Mouse (Mus musculus): ENCODE measurements around the gene Mctp1. TPM values are rescaled to one million over a fixed set of nuclear protein-coding genes. Genes with fewer than 3 reads are reported as not detected.
A peak's percentile ranks its signal among the peaks of the same experiment; 100 is the strongest.
"Not testable (repeated sequence)": the region's sequence is repeated elsewhere in the genome, so short reads cannot be mapped to it uniquely, and the experiment has no call there.

Mctp1 gene
- polyA plus RNA-seq, 1 experiment from 2014 or later = 0.33 TPM

DNA sequence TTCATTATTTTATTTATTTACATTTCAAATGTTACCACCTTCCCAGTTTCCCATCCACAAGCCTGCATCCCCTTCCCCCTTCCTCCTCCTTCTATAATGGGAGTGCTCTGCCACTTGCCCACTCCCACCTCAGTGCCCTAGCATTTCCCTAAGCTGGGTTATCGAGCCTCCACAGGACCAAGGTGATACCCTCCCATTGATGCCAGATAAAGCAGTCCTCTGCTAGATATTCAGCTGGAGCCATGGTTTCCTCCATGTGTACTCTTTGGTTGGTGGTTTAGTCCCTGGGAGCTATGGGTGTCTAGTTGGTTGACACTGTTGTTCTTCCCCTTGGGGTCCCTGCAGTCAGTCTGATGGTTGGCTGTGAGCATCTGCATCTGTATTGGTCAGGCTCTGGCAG, 61.7 kb downstream of the Mctp1 start:
- H3K27ac ChIP-seq = no peak overlapping the region
- ATAC-seq (replicated peaks; ENCODE audit: low FRiP score, low read depth) = no peak
- H3K4me1 ChIP-seq (replicated peaks; ENCODE audit: insufficient read depth, low read length) = no peaks in the 10 kb centered on the region
- 55% methylated on average over 1 of the region's 1 CpGs for WGBS
- no peaks in the 10 kb centered on the region for H3K9me3 ChIP-seq (replicated peaks; ENCODE audit: low read length)
- no peak for TF ChIP-seq CTCF (IDR thresholded peaks at IDR 0.05; ENCODE audit: low read depth)
- H3K27me3 ChIP-seq (ENCODE audit: insufficient read depth, low read length) = no peaks in the 10 kb centered on the region
- DNase-seq (ENCODE audit: low spot score) = no peak
- no peak overlapping the region for H3K4me3 ChIP-seq (replicated peaks; ENCODE audit: low read depth, low read length)
- no peak overlapping the region for H3K9ac ChIP-seq (ENCODE audit: low read depth, low read length)
- no peaks in the 10 kb centered on the region for H3K36me3 ChIP-seq (ENCODE audit: insufficient read depth, low read length)
- H3K4me2 ChIP-seq (ENCODE audit: low read length) = no peak overlapping the region

DNA sequence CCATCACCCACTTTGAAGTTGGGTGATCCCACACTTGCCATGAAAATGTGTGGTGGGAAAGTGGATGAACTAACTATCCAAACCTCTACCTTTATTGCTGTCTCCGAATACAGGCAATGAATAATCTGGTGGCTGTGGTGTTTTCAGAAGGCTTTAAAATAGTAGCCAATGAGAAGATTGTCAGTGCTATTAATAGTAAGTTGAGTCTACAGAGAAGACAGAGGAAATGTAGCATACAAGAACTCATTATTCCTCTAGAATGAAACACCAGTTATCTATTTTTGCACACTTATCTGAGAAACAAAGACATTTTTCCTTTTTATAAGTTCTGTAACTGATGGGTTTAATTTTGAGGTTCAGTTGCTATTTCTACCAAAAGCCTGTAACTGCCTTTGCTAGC, 63.2 kb downstream of the Mctp1 start:
- Histone ChIP-seq H3K36me3 (ENCODE audit: insufficient read depth, low read length) (no peaks in the 10 kb centered on the region), H3K4me2 (ENCODE audit: low read length) (no peak overlapping the region), H3K27ac (no peak overlapping the region), H3K9ac (ENCODE audit: low read depth, low read length) (no peak overlapping the region), H3K4me1 (replicated peaks; ENCODE audit: insufficient read depth, low read length) (no peaks in the 10 kb centered on the region), H3K9me3 (replicated peaks; ENCODE audit: low read length) (no peaks in the 10 kb centered on the region), H3K27me3 (ENCODE audit: insufficient read depth, low read length) (no peaks in the 10 kb centered on the region), H3K4me3 (replicated peaks; ENCODE audit: low read depth, low read length) (no peak overlapping the region)
- DNase-seq (ENCODE audit: low spot score) (no peak), ATAC-seq (replicated peaks; ENCODE audit: low FRiP score, low read depth) (no peak)
- TF ChIP-seq CTCF (IDR thresholded peaks at IDR 0.05; ENCODE audit: low read depth) = no peak
- 74% methylated on average over 1 of the region's 1 CpGs for WGBS

DNA sequence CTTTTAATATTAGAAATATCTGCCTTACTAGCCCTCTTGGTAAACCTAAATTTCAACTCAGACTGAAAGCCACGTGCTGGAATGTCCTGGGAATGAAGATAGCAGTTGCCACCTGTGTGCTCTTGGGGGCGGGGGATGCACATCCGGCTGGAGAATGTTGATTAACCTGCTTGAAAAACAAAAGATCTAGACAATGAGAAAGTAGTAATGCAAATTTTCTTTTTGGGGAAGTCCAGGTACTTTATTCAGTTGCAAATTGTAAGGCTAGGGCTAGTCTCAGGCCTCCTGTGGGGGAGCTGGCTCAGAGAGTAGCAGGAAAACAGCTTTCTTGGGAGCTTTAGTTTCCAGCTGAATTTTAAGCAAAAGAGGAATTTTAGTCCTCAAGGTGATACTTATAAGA, 67.2 kb downstream of the Mctp1 start:
- not testable (repeated sequence) for H3K4me2 ChIP-seq (ENCODE audit: low read length); H3K27ac ChIP-seq; H3K36me3 ChIP-seq (ENCODE audit: insufficient read depth, low read length); H3K9ac ChIP-seq (ENCODE audit: low read depth, low read length); H3K27me3 ChIP-seq (ENCODE audit: insufficient read depth, low read length); H3K9me3 ChIP-seq (replicated peaks; ENCODE audit: low read length); H3K4me1 ChIP-seq (replicated peaks; ENCODE audit: insufficient read depth, low read length); H3K4me3 ChIP-seq (replicated peaks; ENCODE audit: low read depth, low read length); DNase-seq (ENCODE audit: low spot score); ATAC-seq (replicated peaks; ENCODE audit: low FRiP score, low read depth)
- 69% methylated on average over 3 of the region's 3 CpGs for WGBS

DNA sequence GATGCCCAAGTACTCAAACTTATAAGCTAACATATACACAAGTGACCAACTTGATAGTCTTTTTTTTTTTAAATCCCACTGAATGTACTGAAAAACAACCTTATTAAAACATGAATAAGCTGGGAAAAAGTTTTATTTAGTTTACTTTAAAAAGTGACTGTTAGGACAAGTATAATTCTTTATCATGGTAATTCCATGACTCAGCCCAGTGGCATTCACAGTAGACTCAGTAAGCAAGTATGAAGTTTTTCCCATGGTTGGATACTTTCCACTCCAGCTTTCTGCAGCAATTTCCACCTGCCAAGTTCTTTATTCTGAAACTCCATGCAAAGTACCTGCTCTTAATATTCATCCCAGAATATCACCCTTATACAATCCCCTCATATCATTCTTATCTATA, 97.3 kb downstream of the Mctp1 start:
- H3K9ac ChIP-seq (ENCODE audit: low read depth, low read length) = no peak overlapping the region
- no peak overlapping the region for H3K4me2 ChIP-seq (ENCODE audit: low read length)
- DNase-seq (ENCODE audit: low spot score) (no peak), ATAC-seq (replicated peaks; ENCODE audit: low FRiP score, low read depth) (no peak)
- H3K36me3 ChIP-seq (ENCODE audit: insufficient read depth, low read length) = no peaks in the 10 kb centered on the region
- H3K4me1 ChIP-seq (replicated peaks; ENCODE audit: insufficient read depth, low read length) = no peaks in the 10 kb centered on the region
- no peak for TF ChIP-seq CTCF (IDR thresholded peaks at IDR 0.05; ENCODE audit: low read depth)
- no peak overlapping the region for H3K27ac ChIP-seq
- no peaks in the 10 kb centered on the region for H3K27me3 ChIP-seq (ENCODE audit: insufficient read depth, low read length)
- no peak overlapping the region for H3K4me3 ChIP-seq (replicated peaks; ENCODE audit: low read depth, low read length)
- H3K9me3 ChIP-seq (replicated peaks; ENCODE audit: low read length) = no peaks in the 10 kb centered on the region

DNA sequence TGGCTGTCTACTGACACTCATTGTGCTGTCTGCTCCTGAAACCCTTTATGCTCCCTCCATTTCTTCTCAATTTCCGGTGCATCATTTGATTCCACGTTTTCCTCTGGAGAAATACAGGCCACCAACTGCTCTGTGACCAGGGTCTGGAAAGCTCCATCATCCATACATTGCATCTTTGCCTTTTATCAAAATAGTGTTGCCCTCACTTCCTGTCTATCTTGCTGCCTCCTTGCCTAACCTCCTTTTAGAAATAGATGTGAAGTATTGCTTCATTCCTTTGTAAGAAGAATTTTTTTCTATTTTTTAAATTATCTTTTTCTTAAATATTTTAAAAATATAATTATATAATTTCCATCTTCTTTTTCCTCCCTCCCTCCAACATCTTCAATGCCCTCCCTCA, 98.7 kb downstream of the Mctp1 start:
- no peak overlapping the region for H3K27ac ChIP-seq
- H3K9me3 ChIP-seq (replicated peaks; ENCODE audit: low read length) = no peaks in the 10 kb centered on the region
- no peak for TF ChIP-seq CTCF (IDR thresholded peaks at IDR 0.05; ENCODE audit: low read depth)
- H3K27me3 ChIP-seq (ENCODE audit: insufficient read depth, low read length) = no peaks in the 10 kb centered on the region
- H3K4me3 ChIP-seq (replicated peaks; ENCODE audit: low read depth, low read length) = no peak overlapping the region
- H3K4me2 ChIP-seq (ENCODE audit: low read length) = no peak overlapping the region
- WGBS = 69% methylated on average over 2 of the region's 2 CpGs
- DNase-seq (ENCODE audit: low spot score) (no peak), ATAC-seq (replicated peaks; ENCODE audit: low FRiP score, low read depth) (no peak)
- H3K36me3 ChIP-seq (ENCODE audit: insufficient read depth, low read length) = no peaks in the 10 kb centered on the region
- H3K4me1 ChIP-seq (replicated peaks; ENCODE audit: insufficient read depth, low read length) = no peaks in the 10 kb centered on the region
- no peak overlapping the region for H3K9ac ChIP-seq (ENCODE audit: low read depth, low read length)

DNA sequence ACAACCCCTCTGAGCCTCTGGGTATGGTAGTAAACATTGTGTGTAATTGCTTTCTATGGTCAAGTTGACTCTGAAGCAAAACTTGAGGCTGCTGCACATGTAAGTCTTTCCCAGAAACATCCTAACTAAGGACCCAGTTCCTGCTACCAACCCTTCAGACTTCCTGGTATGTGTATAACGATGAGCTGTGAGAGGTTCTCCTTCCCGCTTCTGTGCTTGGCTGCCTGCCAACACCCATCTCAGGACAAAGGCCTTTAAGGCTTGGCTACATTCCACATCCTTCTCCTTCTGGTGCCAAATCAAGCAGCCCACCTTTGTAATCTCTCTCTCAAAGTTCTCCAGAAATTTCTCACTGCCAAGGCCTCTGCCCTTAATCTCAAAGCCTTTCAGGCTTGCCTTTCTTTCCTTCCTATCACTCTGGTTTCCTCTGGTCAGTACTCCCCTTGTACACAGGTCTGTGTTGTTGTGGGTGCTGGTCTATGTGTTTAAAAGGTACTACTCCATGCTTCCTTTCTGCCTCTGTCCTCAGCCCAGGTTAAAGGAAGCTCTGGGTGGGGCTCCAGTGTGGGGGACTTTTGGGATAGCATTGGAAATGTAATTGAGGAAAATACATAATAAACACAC, 99.9 kb downstream of the Mctp1 start:
- no peaks in the 10 kb centered on the region for H3K4me1 ChIP-seq (replicated peaks; ENCODE audit: insufficient read depth, low read length)
- WGBS = 31% methylated on average over 2 of the region's 2 CpGs
- H3K4me3 ChIP-seq (replicated peaks; ENCODE audit: low read depth, low read length) = no peak overlapping the region
- DNase-seq (ENCODE audit: low spot score) (peak; percentile 44), ATAC-seq (replicated peaks; ENCODE audit: low FRiP score, low read depth) (no peak)
- no peak overlapping the region for H3K9ac ChIP-seq (ENCODE audit: low read depth, low read length)
- H3K36me3 ChIP-seq (ENCODE audit: insufficient read depth, low read length) = no peaks in the 10 kb centered on the region
- no peak overlapping the region for H3K4me2 ChIP-seq (ENCODE audit: low read length)
- H3K27ac ChIP-seq = no peak overlapping the region
- TF ChIP-seq CTCF (IDR thresholded peaks at IDR 0.05; ENCODE audit: low read depth) = no peak
- H3K9me3 ChIP-seq (replicated peaks; ENCODE audit: low read length) = no peaks in the 10 kb centered on the region
- H3K27me3 ChIP-seq (ENCODE audit: insufficient read depth, low read length) = no peaks in the 10 kb centered on the region

DNA sequence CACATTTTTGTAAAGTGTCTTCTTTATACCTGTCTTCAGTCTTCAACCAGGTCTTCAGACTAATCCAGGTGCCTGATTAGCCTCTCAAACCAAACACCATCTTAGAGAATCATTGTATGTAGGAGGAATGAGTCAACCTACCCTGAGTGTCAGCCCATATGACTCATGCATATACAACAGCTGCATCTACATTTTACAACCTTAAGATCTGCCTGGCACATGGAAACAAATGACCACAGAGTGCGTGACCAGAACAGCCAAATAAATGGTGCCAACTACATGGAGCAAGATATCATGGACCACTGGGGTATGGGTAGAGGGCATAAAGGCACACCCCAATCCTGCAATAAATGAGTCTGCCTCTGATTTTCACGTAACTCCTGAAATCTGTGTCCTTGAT, 131.6 kb downstream of the Mctp1 start:
- Histone ChIP-seq H3K4me1 (replicated peaks; ENCODE audit: insufficient read depth, low read length) (no peaks in the 10 kb centered on the region), H3K27me3 (ENCODE audit: insufficient read depth, low read length) (no peaks in the 10 kb centered on the region), H3K9me3 (replicated peaks; ENCODE audit: low read length) (no peaks in the 10 kb centered on the region), H3K36me3 (ENCODE audit: insufficient read depth, low read length) (no peaks in the 10 kb centered on the region), H3K4me3 (replicated peaks; ENCODE audit: low read depth, low read length) (no peak overlapping the region), H3K27ac (no peak overlapping the region), H3K4me2 (ENCODE audit: low read length) (no peak overlapping the region), H3K9ac (ENCODE audit: low read depth, low read length) (no peak overlapping the region)
- DNase-seq (ENCODE audit: low spot score) (no peak), ATAC-seq (replicated peaks; ENCODE audit: low FRiP score, low read depth) (no peak)
- WGBS = 88% methylated on average over 2 of the region's 2 CpGs
- no peak for TF ChIP-seq CTCF (IDR thresholded peaks at IDR 0.05; ENCODE audit: low read depth)
